Mouse (Mus musculus) layer of hippocampus, adult 11-12 months (tissue): ENCODE results near the gene Narfl.

Source experiments
- DNase-seq: peaks from one replicate; pipeline ENCODE4 v3.0.0; 2022; ENCODE audit warnings: low spot score

The Narfl gene

GRCm38 (mm10) chr17:25829558-25830017 lies 56.0 kb downstream of the Narfl start:
- no peak for DNase-seq

- DNase-seq: no peak
Measured at GRCm38 (mm10) chr17:25830200-25830753, 56.7 kb downstream of the Narfl start.

GRCm38 (mm10) chr17:25830806-25831431 lies 57.3 kb downstream of the Narfl start:
- DNase-seq: no peak

DNA sequence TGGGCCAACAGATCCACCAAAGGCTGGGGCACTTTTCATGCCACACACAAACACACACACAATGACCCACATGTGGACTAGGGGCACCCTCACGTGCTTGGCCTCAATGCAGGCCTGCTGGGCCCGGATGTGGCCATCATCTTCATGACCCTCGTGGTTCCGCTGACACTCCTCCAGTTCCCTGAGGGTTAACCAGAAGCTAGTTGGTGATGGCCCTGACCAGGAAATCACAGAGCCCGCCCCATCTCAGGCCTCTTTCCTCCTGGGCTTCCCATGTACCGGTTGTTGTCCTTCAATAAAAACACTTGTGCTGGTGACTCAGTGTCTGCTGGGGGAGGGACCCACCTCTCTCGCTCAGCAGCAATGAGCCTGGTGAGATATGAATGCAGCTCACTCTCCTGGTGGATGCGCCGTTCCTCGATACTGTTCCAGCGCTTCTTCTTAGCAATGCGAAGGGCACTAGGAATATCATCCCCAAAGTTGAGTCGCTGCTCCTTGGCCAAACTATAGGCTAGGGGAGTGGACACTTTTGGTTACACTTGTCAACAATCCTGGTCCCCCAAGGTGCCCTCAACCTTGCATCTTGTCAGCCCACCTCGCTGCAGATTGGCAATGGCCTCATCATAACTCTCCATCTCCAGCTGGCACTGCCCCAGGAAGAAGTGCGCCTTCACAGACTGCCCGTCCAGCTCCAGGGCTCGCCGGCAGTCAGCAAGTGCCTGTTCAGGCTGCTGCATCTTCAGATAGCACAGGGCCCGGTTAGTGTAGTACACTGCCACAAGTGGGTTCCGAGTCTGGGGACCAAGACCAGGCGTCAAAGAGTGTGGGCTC lies 58.1 kb downstream of the Narfl start:
- no peak for DNase-seq

- DNase-seq: peak; percentile 99
Measured at GRCm38 (mm10) chr17:25832436-25833290, 59.1 kb downstream of the Narfl start.
